Mouse (Mus musculus) liver, embryonic 12.5 days (tissue): ENCODE results near the gene Rgr. TPM values are rescaled to one million over a fixed set of nuclear protein-coding genes. Genes with fewer than 3 reads are reported as not detected.
A peak's percentile ranks its signal among the peaks of the same experiment; 100 is the strongest.

ENCODE experiments used
- ATAC-seq: fragments of 200-750 bp; cut with Nextera tagmentation; 2 replicates; pipeline ENCODE4 v1.8.0; 2017; ENCODE audit warnings: moderate number of reproducible peaks, mild to moderate bottlenecking, moderate library complexity
- H3K27ac ChIP-seq: fragments of 300-500 bp; sonication (generic); 2 replicates; pipeline ENCODE4 v1.5.1; 2016; ENCODE audit warnings: mild to moderate bottlenecking
- H3K27me3 ChIP-seq: fragments of 300-500 bp; sonication (generic); replicated peaks from 2 replicates; pipeline ENCODE4 v1.6.1; 2016; ENCODE audit warnings: mild to moderate bottlenecking, moderate library complexity
- H3K36me3 ChIP-seq: fragments of 300-500 bp; sonication (generic); 2 replicates; pipeline ENCODE4 v1.6.1; 2016; ENCODE audit warnings: mild to moderate bottlenecking, moderate library complexity
- H3K4me1 ChIP-seq: fragments of 300-500 bp; sonication (generic); 2 replicates; pipeline ENCODE4 v1.6.1; 2016
- H3K4me2 ChIP-seq: fragments of 300-500 bp; sonication (generic); 2 replicates; pipeline ENCODE4 v1.6.1; 2016; ENCODE audit warnings: mild to moderate bottlenecking, moderate library complexity
- H3K4me3 ChIP-seq: fragments of 300-500 bp; sonication (generic); 2 replicates; pipeline ENCODE4 v1.5.1; 2016; ENCODE audit warnings: mild to moderate bottlenecking, moderate library complexity
- H3K9ac ChIP-seq: fragments of 300-500 bp; sonication (generic); 2 replicates; pipeline ENCODE4 v1.6.1; 2016; ENCODE audit warnings: mild to moderate bottlenecking, moderate library complexity
- H3K9me3 ChIP-seq: fragments of 300-500 bp; sonication (generic); replicated peaks from 2 replicates; pipeline ENCODE4 v1.6.1; 2016; ENCODE audit warnings: mild to moderate bottlenecking, moderate library complexity
- WGBS: fragments of 180-500 bp; shearing (Covaris S2); methylation state at CpG from one replicate; pipeline ENCODE4 v1.1.7; 2016; ENCODE audit not compliant: insufficient replicate concordance; 5-methylcytosine and 5-hydroxymethylcytosine counted together
- polyA plus RNA-seq: library from polyadenylated mRNA; unstranded; fragments of >200 nt; fragmentation: Nextera tagmentation; extraction: Ambion mirVana; gene quantifications from 2 replicates; pipeline ENCODE4 v1.2.1, GENCODE M21; 2016

Rgr gene
- polyA plus RNA-seq: not detected in 2 replicates

- Histone ChIP-seq H3K4me3 (no peak within 1 kb of the TSS), H3K4me1 (no peaks in the 10 kb centered on the region), H3K4me2 (no peak within 1 kb of the TSS), H3K9ac (no peak within 1 kb of the TSS), H3K27ac (no peak within 1 kb of the TSS), H3K36me3 (no peaks in the 10 kb centered on the region), H3K27me3 (no peaks in the 10 kb centered on the region), H3K9me3 (no peaks in the 10 kb centered on the region)
- WGBS: 62% methylated on average over 1 of the region's 1 CpGs
- no peak for ATAC-seq
Observed at GRCm38 (mm10) chr14:37048914-37049410, at the start of gene Rgr. Gene Rgr (minus strand): TSS chr14:37048964.

GRCm38 (mm10) chr14:37097956-37098530 lies 49.3 kb upstream of the Rgr start, which contains the start of gene Cdhr1:
Gene Cdhr1 (minus strand): TSS chr14:37098347.
- no peaks in the 10 kb centered on the region for H3K4me1 ChIP-seq
- no peak within 1 kb of the TSS; the same call in 1 of the 2 replicates for H3K4me3 ChIP-seq
- H3K9me3 ChIP-seq: no peaks in the 10 kb centered on the region
- peak within 1 kb of the TSS; percentile 43 for H3K4me2 ChIP-seq
- no peaks in the 10 kb centered on the region for H3K36me3 ChIP-seq
- H3K9ac ChIP-seq: no peak within 1 kb of the TSS
- H3K27ac ChIP-seq: no peak within 1 kb of the TSS
- no peak for ATAC-seq
- 2% methylated on average over 26 of the region's 30 CpGs for WGBS
- H3K27me3 ChIP-seq: peaks cover 54% of the 10 kb centered on the region

DNA sequence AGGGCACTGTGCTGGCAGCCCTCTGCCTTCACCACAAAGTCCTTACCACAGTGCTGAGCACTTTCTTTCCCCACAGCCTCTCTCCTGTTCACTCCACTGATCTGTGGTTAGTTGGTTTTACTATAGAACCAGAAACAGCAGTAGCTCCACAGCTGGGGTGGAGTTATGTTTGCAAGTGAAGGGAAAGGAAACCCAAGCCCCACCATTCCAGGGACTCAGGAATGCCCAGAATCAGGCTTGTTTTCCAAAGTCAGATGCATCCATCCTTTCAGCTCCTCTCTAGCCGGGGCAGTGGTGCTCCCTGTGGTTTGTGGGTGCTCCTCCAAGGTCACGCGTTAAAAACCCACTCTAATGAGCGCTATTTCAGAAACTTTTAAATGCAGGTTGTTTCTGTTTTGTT lies 46.8 kb upstream of the Rgr start:
- 67% methylated on average over 4 of the region's 4 CpGs for WGBS
- H3K4me3 ChIP-seq: no peak overlapping the region
- no peak overlapping the region for H3K9ac ChIP-seq
- no peak overlapping the region for H3K4me2 ChIP-seq
- ATAC-seq: no peak
- H3K9me3 ChIP-seq: no peaks in the 10 kb centered on the region
- H3K27me3 ChIP-seq: peaks cover 46% of the 10 kb centered on the region
- no peaks in the 10 kb centered on the region for H3K4me1 ChIP-seq
- H3K27ac ChIP-seq: no peak overlapping the region
- no peaks in the 10 kb centered on the region for H3K36me3 ChIP-seq

- Histone ChIP-seq H3K9me3 (no peaks in the 10 kb centered on the region), H3K4me3 (no peak overlapping the region), H3K27ac (no peak overlapping the region), H3K27me3 (peaks cover 41% of the 10 kb centered on the region), H3K4me2 (no peak overlapping the region), H3K36me3 (no peaks in the 10 kb centered on the region), H3K4me1 (no peaks in the 10 kb centered on the region), H3K9ac (no peak overlapping the region)
- WGBS: 70% methylated on average over 6 of the region's 6 CpGs
- ATAC-seq: no peak
Observed at GRCm38 (mm10) chr14:37094436-37094835, 45.7 kb upstream of the Rgr start.

GRCm38 (mm10) chr14:37083755-37084154 lies 35.0 kb upstream of the Rgr start:
- Histone ChIP-seq H3K27me3 (no peaks in the 10 kb centered on the region), H3K9me3 (no peaks in the 10 kb centered on the region), H3K36me3 (no peaks in the 10 kb centered on the region), H3K4me1 (no peaks in the 10 kb centered on the region), H3K4me3 (no peak overlapping the region), H3K27ac (no peak overlapping the region), H3K4me2 (no peak overlapping the region), H3K9ac (no peak overlapping the region)
- WGBS: 24% methylated on average over 4 of the region's 4 CpGs
- ATAC-seq: no peak

DNA sequence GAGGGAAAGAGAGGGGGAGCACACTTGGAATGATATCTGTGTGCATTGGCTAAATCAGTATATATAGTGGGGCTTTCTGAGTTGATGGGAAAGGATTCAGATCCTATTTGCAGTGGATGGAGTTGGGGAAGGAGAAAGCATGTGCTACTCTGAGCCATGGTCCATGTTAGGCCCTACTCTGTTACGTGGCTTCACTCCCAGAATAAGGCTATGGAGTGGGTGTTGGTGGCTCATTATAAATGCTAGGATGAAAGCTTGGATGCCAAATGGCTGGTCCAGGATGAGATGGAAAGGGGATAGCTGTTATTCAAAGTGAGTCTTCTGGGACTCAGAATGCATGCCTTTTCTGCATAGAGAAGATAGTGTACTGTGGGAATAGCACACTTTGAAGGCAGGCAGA lies 32.0 kb upstream of the Rgr start:
- H3K4me2 ChIP-seq: no peak overlapping the region
- H3K27ac ChIP-seq: no peak overlapping the region
- 58% methylated on average over 1 of the region's 1 CpGs for WGBS
- no peaks in the 10 kb centered on the region for H3K4me1 ChIP-seq
- no peak overlapping the region for H3K4me3 ChIP-seq
- no peak for ATAC-seq
- no peaks in the 10 kb centered on the region for H3K9me3 ChIP-seq
- no peaks in the 10 kb centered on the region for H3K27me3 ChIP-seq
- no peak overlapping the region for H3K9ac ChIP-seq
- no peaks in the 10 kb centered on the region for H3K36me3 ChIP-seq

DNA sequence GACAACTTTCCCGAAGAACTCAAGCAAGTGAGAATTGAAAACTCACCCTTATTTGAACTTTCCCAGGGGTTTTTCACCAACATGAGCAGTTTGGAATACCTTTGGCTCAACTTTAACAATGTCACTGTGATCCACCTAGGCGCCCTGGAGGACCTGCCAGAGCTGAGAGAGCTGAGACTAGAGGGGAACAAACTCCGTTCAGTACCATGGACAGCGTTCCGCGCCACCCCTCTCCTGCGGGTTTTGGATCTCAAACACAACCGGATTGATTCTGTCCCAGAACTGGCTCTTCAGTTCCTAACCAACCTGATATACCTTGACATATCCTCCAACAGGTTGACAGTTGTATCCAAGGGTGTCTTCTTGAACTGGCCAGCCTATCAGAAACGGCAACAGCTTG lies 19.8 kb upstream of the Rgr start:
- 16% methylated on average over 9 of the region's 9 CpGs for WGBS
- no peak overlapping the region for H3K27ac ChIP-seq
- H3K9me3 ChIP-seq: no peaks in the 10 kb centered on the region
- H3K36me3 ChIP-seq: no peaks in the 10 kb centered on the region
- H3K9ac ChIP-seq: no peak overlapping the region
- no peaks in the 10 kb centered on the region for H3K27me3 ChIP-seq
- H3K4me1 ChIP-seq: no peaks in the 10 kb centered on the region
- no peak for ATAC-seq
- H3K4me3 ChIP-seq: no peak overlapping the region
- no peak overlapping the region for H3K4me2 ChIP-seq

DNA sequence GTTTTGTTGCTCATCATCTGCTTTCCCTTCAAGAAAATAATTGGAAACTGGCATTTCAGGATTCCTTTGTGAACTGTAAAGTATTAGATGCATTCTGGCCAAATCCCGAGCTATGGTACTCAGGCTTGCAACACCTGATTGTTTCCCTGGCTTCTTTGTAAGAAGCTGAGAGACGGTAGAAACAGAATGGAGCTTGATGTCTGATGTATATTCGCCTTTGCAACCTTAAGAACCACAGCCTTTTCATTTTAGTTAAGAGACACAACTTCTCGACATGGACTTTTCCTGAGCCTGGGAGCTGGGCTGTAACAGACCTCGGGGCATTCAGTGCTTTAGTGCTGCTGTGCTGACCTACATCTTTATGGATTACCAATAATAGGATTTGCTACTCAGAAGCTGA lies 18.9 kb upstream of the Rgr start, which contains the start of gene Lrit2:
Gene Lrit2, plus strand, starts transcription at position 301 of the 400 bp plus-strand sequence.
- Histone ChIP-seq H3K4me1 (no peaks in the 10 kb centered on the region), H3K36me3 (no peaks in the 10 kb centered on the region), H3K9me3 (no peaks in the 10 kb centered on the region), H3K4me3 (no peak within 1 kb of the TSS), H3K4me2 (no peak within 1 kb of the TSS), H3K27me3 (no peaks in the 10 kb centered on the region), H3K27ac (no peak within 1 kb of the TSS), H3K9ac (no peak within 1 kb of the TSS)
- ATAC-seq: no peak
- WGBS: 55% methylated on average over 5 of the region's 5 CpGs

GRCm38 (mm10) chr14:37066636-37067035 lies 17.9 kb upstream of the Rgr start:
- WGBS: 42% methylated on average over 2 of the region's 2 CpGs
- H3K9me3 ChIP-seq: no peaks in the 10 kb centered on the region

GRCm38 (mm10) chr14:37064849-37065248 lies 16.1 kb upstream of the Rgr start:
- Histone ChIP-seq H3K9ac (no peak overlapping the region), H3K9me3 (no peaks in the 10 kb centered on the region), H3K36me3 (no peaks in the 10 kb centered on the region), H3K4me3 (no peak overlapping the region), H3K4me2 (no peak overlapping the region), H3K4me1 (no peaks in the 10 kb centered on the region), H3K27me3 (no peaks in the 10 kb centered on the region), H3K27ac (no peak overlapping the region)
- 42% methylated on average over 2 of the region's 2 CpGs for WGBS
- ATAC-seq: no peak

More at GRCm38 (mm10) chr14:37066636-37067035, 17.9 kb upstream of the Rgr start:
- ATAC-seq: no peak
- H3K9ac ChIP-seq: no peak overlapping the region
- H3K4me1 ChIP-seq: no peaks in the 10 kb centered on the region
- no peak overlapping the region for H3K4me3 ChIP-seq
- no peak overlapping the region for H3K4me2 ChIP-seq
- no peaks in the 10 kb centered on the region for H3K27me3 ChIP-seq
- H3K27ac ChIP-seq: no peak overlapping the region
- H3K36me3 ChIP-seq: no peaks in the 10 kb centered on the region

- Histone ChIP-seq H3K4me2 (no peak overlapping the region), H3K27me3 (no peaks in the 10 kb centered on the region), H3K27ac (no peak overlapping the region), H3K4me3 (no peak overlapping the region), H3K9ac (no peak overlapping the region), H3K4me1 (no peaks in the 10 kb centered on the region), H3K9me3 (no peaks in the 10 kb centered on the region), H3K36me3 (no peaks in the 10 kb centered on the region)
- ATAC-seq: no peak
- 44% methylated on average over 5 of the region's 5 CpGs for WGBS
Observed at GRCm38 (mm10) chr14:37034432-37034831, 14.3 kb downstream of the Rgr start.

GRCm38 (mm10) chr14:37033241-37033640 lies 15.5 kb downstream of the Rgr start:
- no peaks in the 10 kb centered on the region for H3K27me3 ChIP-seq
- H3K9me3 ChIP-seq: no peaks in the 10 kb centered on the region
- H3K27ac ChIP-seq: no peak overlapping the region
- H3K4me2 ChIP-seq: no peak overlapping the region
- no peaks in the 10 kb centered on the region for H3K36me3 ChIP-seq
- H3K4me3 ChIP-seq: no peak overlapping the region
- H3K9ac ChIP-seq: no peak overlapping the region
- ATAC-seq: no peak
- 16% methylated on average over 7 of the region's 7 CpGs for WGBS
- no peaks in the 10 kb centered on the region for H3K4me1 ChIP-seq
